Mouse (Mus musculus) embryonic stem cell, embryonic (primary cell): ENCODE data around the gene Rer1.

Experiments used
- CTCF ChIA-PET, 4 experiments: fragments of 300-600 bp in 2 of 4; fragments of 350-600 bp in 2 of 4; sonication (Branson Sonifier 250); formaldehyde crosslinking; loops; one replicate each; lab custom pipeline; 2022; ENCODE audit warnings: inconsistent platforms in 2 of 4; lab: Charles Lee
- POLR2A ChIA-PET, 4 experiments: fragments of 300-600 bp in 2 of 4; fragments of 350-600 bp in 2 of 4; sonication (Branson Sonifier 250); formaldehyde crosslinking; loops; one replicate each; lab custom pipeline; 2022; ENCODE audit warnings: antibody characterized with exemption in 4 of 4, inconsistent platforms in 1 of 4; lab: Charles Lee

Gene Rer1

GRCm38 (mm10) chr4:155040197-155040596 lies 46.0 kb downstream of the Rer1 start:
- POLR2A ChIA-PET = interaction anchor here in 2 of 4 experiments (0.6 to 1.3 kb wide), 3 partner anchors 26 to 176 kb away, joined by 3 read pairs; partner anchors contain the start of genes Morn1 (in 1 of the 2) and Pex10 (in 1 of the 2)
- CTCF ChIA-PET = interaction anchor here (0.5 to 2.8 kb wide), 6 partner anchors 14 to 262 kb away, joined by 3 to 15 read pairs (median 3); no protein-coding TSS in a partner anchor

- ChIA-PET POLR2A (interaction anchor here in 1 of 4 experiments (0.8 kb wide), 1 partner anchor 16 kb away, joined by 3 read pairs; no protein-coding TSS in a partner anchor), CTCF (interaction anchor here in 1 of 4 experiments (1.5 kb wide), 1 partner anchor 19 kb away, joined by 3 read pairs; no protein-coding TSS in a partner anchor)
Measured at GRCm38 (mm10) chr4:155034787-155035186, 51.4 kb downstream of the Rer1 start.

- POLR2A ChIA-PET = interaction anchor here in 2 of 4 experiments (0.7 to 0.8 kb wide), 2 partner anchors 17 to 700 kb away, joined by 3 read pairs; no protein-coding TSS in a partner anchor
- CTCF ChIA-PET = interaction anchor here in 2 of 4 experiments (0.8 to 1.6 kb wide), 4 partner anchors 20 to 98 kb away, joined by 3 to 5 read pairs (median 3); no protein-coding TSS in a partner anchor
Measured at GRCm38 (mm10) chr4:155034202-155034601, 52.0 kb downstream of the Rer1 start.

- ChIA-PET POLR2A (no interaction called here), CTCF (interaction anchor here in 2 of 4 experiments (1.4 to 1.6 kb wide), 3 partner anchors 20 to 21 kb away, joined by 3 to 5 read pairs (median 5); no protein-coding TSS in a partner anchor)
Measured at GRCm38 (mm10) chr4:155033115-155033514, 53.1 kb downstream of the Rer1 start.

- CTCF ChIA-PET = interaction anchor here in 3 of 4 experiments (0.5 to 2.8 kb wide), 5 partner anchors 11 to 225 kb away, joined by 3 to 10 read pairs (median 5); partner anchors contain the start of gene Faap20 (in 1 of the 3)
- POLR2A ChIA-PET = interaction anchor here in 1 of 4 experiments (0.6 to 1.2 kb wide), 2 partner anchors 13 to 104 kb away, joined by 3 read pairs; no protein-coding TSS in a partner anchor
Measured at GRCm38 (mm10) chr4:155024170-155025010, 61.8 kb downstream of the Rer1 start.
